Mouse (Mus musculus) kidney, postnatal 0 days (tissue): ENCODE measurements around the gene Akr1c14. TPM values are rescaled to one million over a fixed set of nuclear protein-coding genes. Genes with fewer than 3 reads are reported as not detected.

Experiments used
- ATAC-seq: fragments of 200-750 bp; cut with Nextera tagmentation; replicated peaks from 2 replicates; pipeline ENCODE4 v1.8.0; 2017; ENCODE audit warnings: low read depth, moderate number of reproducible peaks, moderate TSS enrichment, moderate library complexity; ENCODE audit not compliant: low FRiP score
- DNase-seq: peaks from one replicate; pipeline ENCODE4 v3.0.0-alpha.2; 2016; ENCODE audit warnings: low spot score
- H3K27ac ChIP-seq: fragments of 300-500 bp; sonication (generic); 2 replicates; pipeline ENCODE4 v1.5.1; 2014; ENCODE audit warnings: mild to moderate bottlenecking
- H3K27me3 ChIP-seq: fragments of 300-500 bp; sonication (generic); 2 replicates; pipeline ENCODE4 v1.6.1; 2014; ENCODE audit warnings: low read length, mixed read lengths; ENCODE audit not compliant: insufficient read depth
- H3K36me3 ChIP-seq: fragments of 300-500 bp; sonication (generic); 2 replicates; pipeline ENCODE4 v1.6.1; 2014; ENCODE audit warnings: low read length, mixed read lengths; ENCODE audit not compliant: insufficient read depth
- H3K4me1 ChIP-seq: fragments of 300-500 bp; sonication (generic); replicated peaks from 2 replicates; pipeline ENCODE4 v1.6.1; 2014; ENCODE audit warnings: antibody characterized with exemption, low read length, mixed read lengths; ENCODE audit not compliant: insufficient read depth
- H3K4me2 ChIP-seq: fragments of 300-500 bp; sonication (generic); 2 replicates; pipeline ENCODE4 v1.6.1; 2014; ENCODE audit warnings: mild to moderate bottlenecking, low read length, moderate library complexity, mixed read lengths
- H3K4me3 ChIP-seq: fragments of 300-500 bp; sonication (generic); replicated peaks from 2 replicates; pipeline ENCODE4 v1.5.1; 2014; ENCODE audit warnings: low read depth, low read length
- H3K9ac ChIP-seq: fragments of 300-500 bp; sonication (generic); 2 replicates; pipeline ENCODE4 v1.6.1; 2014; ENCODE audit warnings: low read depth, low read length
- H3K9me3 ChIP-seq: fragments of 300-500 bp; sonication (generic); replicated peaks from 2 replicates; pipeline ENCODE4 v1.6.1; 2016; ENCODE audit warnings: low read length, inconsistent platforms, mixed read lengths
- CTCF ChIP-seq: IDR thresholded peaks from 2 replicates; pipeline ENCODE4 v1.5.1; 2016; ENCODE audit warnings: antibody characterized with exemption, low read depth, mild to moderate bottlenecking, moderate library complexity
- WGBS: fragments of 180-500 bp; shearing (Covaris S2); extraction: QIAGEN DNeasy Blood & Tissue Kit; methylation state at CpG from one replicate; pipeline ENCODE4 v1.1.7; 2014; 5-methylcytosine and 5-hydroxymethylcytosine counted together
- polyA plus RNA-seq: library from polyadenylated mRNA; unstranded; fragments of >200 nt; fragmentation: Nextera tagmentation; extraction: Ambion mirVana; gene quantifications from 2 replicates; pipeline ENCODE4 v1.2.1, GENCODE M21; 2015

Akr1c14 gene
- polyA plus RNA-seq, 1 experiment from 2014 or later, result 2.0 TPM

DNA sequence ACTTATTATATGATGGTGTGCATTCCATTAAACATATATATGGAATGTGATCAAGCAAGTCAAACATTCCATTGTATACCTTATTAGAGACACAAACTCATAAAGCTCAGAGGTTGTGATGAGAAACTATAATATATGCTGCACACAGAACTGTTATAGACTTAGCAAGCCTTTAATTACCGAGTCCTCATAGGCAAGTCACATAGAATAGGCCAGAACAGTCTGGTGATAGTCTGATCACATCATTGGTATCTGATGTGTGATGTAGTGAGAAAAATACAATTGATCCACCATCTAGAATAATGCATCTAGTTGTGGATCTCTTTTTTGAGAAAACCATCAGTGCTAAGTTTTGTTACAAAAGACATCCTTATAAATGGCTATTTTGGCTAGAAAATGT is 82.5 kb downstream of the Akr1c14 start:
- 87% methylated on average over 1 of the region's 1 CpGs for WGBS
- ATAC-seq (no peak), DNase-seq (no peak)
- Histone ChIP-seq H3K4me2 (no peak overlapping the region), H3K4me1 (no peaks in the 10 kb centered on the region), H3K4me3 (no peak overlapping the region), H3K9me3 (no peaks in the 10 kb centered on the region), H3K27ac (no peak overlapping the region), H3K9ac (no peak overlapping the region), H3K27me3 (no peaks in the 10 kb centered on the region), H3K36me3 (no peaks in the 10 kb centered on the region)
- no peak for TF ChIP-seq CTCF

DNA sequence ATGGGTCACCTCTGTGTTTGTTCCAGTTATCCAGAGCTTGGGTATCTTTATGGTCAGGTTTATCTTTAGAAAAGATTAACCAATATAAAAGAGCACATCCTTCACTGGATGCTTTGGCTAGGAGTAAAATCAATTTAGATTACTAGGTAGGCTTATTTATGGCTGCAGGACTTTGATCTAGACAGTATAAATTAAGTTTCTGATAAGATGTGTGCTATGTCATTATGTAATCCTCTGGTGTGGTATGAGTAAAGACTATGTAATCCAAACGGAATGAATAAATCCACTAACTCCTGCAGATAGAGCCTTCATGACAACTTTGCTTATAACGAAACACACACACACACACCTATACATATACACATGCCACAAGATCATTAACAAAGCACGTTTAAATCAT is 82.9 kb downstream of the Akr1c14 start:
- Histone ChIP-seq H3K27me3 (no peaks in the 10 kb centered on the region), H3K36me3 (no peaks in the 10 kb centered on the region), H3K9ac (no peak overlapping the region), H3K27ac (no peak overlapping the region), H3K9me3 (no peaks in the 10 kb centered on the region), H3K4me1 (no peaks in the 10 kb centered on the region), H3K4me3 (no peak overlapping the region), H3K4me2 (no peak overlapping the region)
- ATAC-seq (no peak), DNase-seq (no peak)
- TF ChIP-seq CTCF, result no peak
- 67% methylated on average over 3 of the region's 3 CpGs for WGBS

DNA sequence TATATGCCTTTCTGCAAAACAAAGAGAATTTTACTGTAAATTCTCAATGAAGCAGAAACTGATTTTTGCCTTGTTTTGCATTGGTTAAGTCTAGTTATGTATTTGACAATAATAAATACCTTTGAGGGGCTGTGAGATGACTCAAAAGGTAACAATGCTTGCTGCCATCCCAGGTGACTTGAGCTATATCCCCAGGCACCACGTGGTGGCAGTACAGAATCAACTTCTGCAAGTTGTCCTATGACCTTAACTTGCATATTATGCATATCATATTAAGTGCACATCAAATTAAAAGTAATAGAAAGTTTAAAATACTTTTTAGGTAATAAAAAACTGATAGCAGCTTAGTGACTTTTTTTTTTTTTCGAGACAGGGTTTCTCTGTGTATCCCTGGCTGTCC is 84.3 kb downstream of the Akr1c14 start:
- Histone ChIP-seq H3K27ac (no peak overlapping the region), H3K36me3 (no peaks in the 10 kb centered on the region), H3K9me3 (no peaks in the 10 kb centered on the region), H3K27me3 (no peaks in the 10 kb centered on the region), H3K9ac (no peak overlapping the region), H3K4me1 (no peaks in the 10 kb centered on the region), H3K4me2 (no peak overlapping the region), H3K4me3 (no peak overlapping the region)
- DNase-seq, result no peak
- ATAC-seq, result no peak
- peak; percentile 58 for TF ChIP-seq CTCF
- WGBS, result 40% methylated on average over 2 of the region's 2 CpGs

Other genes starting within 250 kb of the Akr1c14 start
- gene Calml3, start 244.7 kb upstream of the Akr1c14 start, polyA plus RNA-seq, result 1.4 and 1.6 TPM in 2 replicates
- not detected in 2 replicates for gene Calm4, start 211.3 kb upstream of the Akr1c14 start, polyA plus RNA-seq
- gene Calm5, start 194.8 kb upstream of the Akr1c14 start, polyA plus RNA-seq, result not detected in 2 replicates
- 46.0 and 52.4 TPM in 2 replicates for gene Net1, start 130.8 kb upstream of the Akr1c14 start, polyA plus RNA-seq
- not detected in 2 replicates for gene Tubal3, start 130.7 kb upstream of the Akr1c14 start, polyA plus RNA-seq
- gene Ucn3, start 103.7 kb upstream of the Akr1c14 start, polyA plus RNA-seq, result not detected in 2 replicates
- gene Akr1c18, start 101.6 kb downstream of the Akr1c14 start, polyA plus RNA-seq, result 3.8 and 4.1 TPM in 2 replicates
- 10.1 and 11.6 TPM in 2 replicates for gene Akr1c13, start 142.1 kb downstream of the Akr1c14 start, polyA plus RNA-seq
- gene Akr1c19, start 179.7 kb downstream of the Akr1c14 start, polyA plus RNA-seq, result 73.0 and 76.7 TPM in 2 replicates
- 6.2 and 6.8 TPM in 2 replicates for gene Akr1c12, start 230.4 kb downstream of the Akr1c14 start, polyA plus RNA-seq